Mouse (Mus musculus) small intestine, adult 2 months (tissue): ENCODE measurements around the gene Srf.
A peak's percentile ranks its signal among the peaks of the same experiment; 100 is the strongest.

Experiments
- CTCF ChIP-seq: fragments of 200-500 bp; IDR thresholded peaks from 2 replicates; pipeline ENCODE4 v1.5.1; 2012; ENCODE audit warnings: low read depth, mild to moderate bottlenecking, control low read depth, inconsistent platforms, low read length, moderate library complexity, mixed read lengths; ENCODE audit not compliant: insufficient replicate concordance, insufficient read length; ENCODE audit errors: extremely low read depth
- POLR2A ChIP-seq: fragments of 200-500 bp; IDR thresholded peaks from 2 replicates; pipeline ENCODE4 v1.6.1; 2012; ENCODE audit warnings: low read depth, mild to moderate bottlenecking, control low read depth, inconsistent platforms, low read length, moderate library complexity

DNA sequence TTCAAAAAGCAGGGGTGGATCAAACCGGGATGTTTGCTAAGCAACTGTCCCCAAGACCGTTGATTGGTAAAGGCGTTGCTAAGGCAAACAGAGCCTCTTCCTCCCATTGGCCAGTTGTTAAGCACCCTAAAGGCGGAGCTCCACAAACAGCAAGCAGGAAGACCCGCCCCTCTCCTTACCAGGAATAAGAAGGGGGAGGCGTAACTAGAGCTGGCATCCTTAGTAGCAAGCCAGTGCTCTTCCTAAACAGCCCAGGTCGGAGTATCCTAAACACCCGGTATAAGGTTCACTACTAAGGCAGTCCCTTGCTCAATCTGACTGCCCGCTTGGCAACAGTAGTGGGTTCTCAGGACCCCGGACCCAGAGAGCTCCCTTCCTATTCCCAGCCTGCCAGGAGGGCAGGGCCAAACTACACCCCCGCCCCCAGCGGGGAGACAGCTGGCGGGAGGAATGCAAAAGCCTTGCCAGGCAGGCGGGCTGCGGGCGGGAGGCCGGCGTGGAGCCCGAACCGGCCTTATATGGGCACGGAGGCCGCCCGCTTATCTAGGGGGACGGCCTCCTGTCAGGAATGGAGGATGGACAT lies 3.0 kb downstream of the Srf start:
- TF ChIP-seq POLR2A (0 out of 2 replicates have a peak, but pooled peaks have one; percentile 19), CTCF (no peak)
